Comparison of ENCODE assay signal across 8 mouse cellular contexts in genomic region chr2:17730648-17730956, GRCm38 (mm10). TPM values are rescaled to one million over a fixed set of nuclear protein-coding genes. Genes with fewer than 3 reads are reported as not detected.
DNase-seq lines count a peak whose midpoint lies in the region; ATAC-seq and TF ChIP-seq lines count a peak whose summit lies in the region.

No protein-coding gene starts in this region.

- no peaks in the 10 kb centered on the region for H3K9me3 ChIP-seq in limb, embryonic 10.5 days (replicated peaks)
- H3K9me3 ChIP-seq in stomach, embryonic 14.5 days (ENCODE audit: control insufficient read depth, low read depth, low read length): no peaks in the 10 kb centered on the region

- no peaks in the 10 kb centered on the region; the same call in 1 of the 2 replicates for H3K4me1 ChIP-seq in heart, adult 2 months (ENCODE audit: control insufficient read depth, insufficient read depth, low read length)
- H3K4me1 ChIP-seq in spleen, adult 2 months (ENCODE audit: control insufficient read depth, insufficient read depth, insufficient read length): no peaks in the 10 kb centered on the region
- H3K4me1 ChIP-seq in limb, embryonic 10.5 days: peaks cover 24% of the 10 kb centered on the region
- H3K4me1 ChIP-seq in stomach, embryonic 14.5 days (ENCODE audit: control insufficient read depth, insufficient read depth, low read length): peaks cover 11% of the 10 kb centered on the region; the same call in 1 of the 2 replicates

- TF ChIP-seq CTCF in heart, adult 2 months (IDR thresholded peaks at IDR 0.05): no peak
- no peak for TF ChIP-seq CTCF in spleen, adult 2 months (IDR thresholded peaks at IDR 0.05; ENCODE audit: extremely low read depth, insufficient read depth, insufficient read length, insufficient replicate concordance)

- 2% methylated on average over 20 of the region's 20 CpGs for whole genome bisulfite sequencing in heart, adult 2 months
- 3% methylated on average over 20 of the region's 20 CpGs for WGBS in spleen, adult 2 months
- WGBS in limb, embryonic 10.5 days: under 1% methylated on average over 20 of the region's 20 CpGs
- under 1% methylated on average over 20 of the region's 20 CpGs for WGBS in stomach, embryonic 14.5 days

- H3K36me3 ChIP-seq in heart, adult 2 months (ENCODE audit: control insufficient read depth, insufficient read depth, low read length): no peaks in the 10 kb centered on the region
- H3K36me3 ChIP-seq in spleen, adult 2 months (ENCODE audit: control insufficient read depth, insufficient read depth, low read length): no peaks in the 10 kb centered on the region
- H3K36me3 ChIP-seq in limb, embryonic 10.5 days: no peaks in the 10 kb centered on the region
- H3K36me3 ChIP-seq in stomach, embryonic 14.5 days (ENCODE audit: control insufficient read depth, insufficient read depth, low read length): no peaks in the 10 kb centered on the region

- H3K4me2 ChIP-seq in stomach, embryonic 14.5 days (replicated peaks; ENCODE audit: low read depth, low read length): peak overlapping the region; percentile 99

- no peak for DNase-seq in heart, adult 2 months
- no peak for DNase-seq in heart, adult 9 months (ENCODE audit: low spot score in 2 of 2)
- no peak for DNase-seq in spleen, adult 2 months (ENCODE audit: low read depth in 1 of 2, low spot score in 2 of 2)
- no peak for DNase-seq in spleen, postnatal 14 days (ENCODE audit: low spot score in 2 of 2)
- no peak for DNase-seq in limb, embryonic 10.5 days (ENCODE audit: low spot score)
- no peak for DNase-seq in kidney, adult 9 months
- DNase-seq in left cerebral cortex, postnatal 4 days: no peak

- no peak for TF ChIP-seq EP300 in heart, adult 2 months (IDR thresholded peaks at IDR 0.05; ENCODE audit: insufficient read depth, low read depth, low read length)

- H3K27ac ChIP-seq in heart, adult 2 months: peak overlapping the region; percentile 24; the same call in 1 of the 2 replicates
- H3K27ac ChIP-seq in spleen, adult 2 months (ENCODE audit: insufficient read depth, low read length): no peak overlapping the region
- H3K27ac ChIP-seq in limb, embryonic 10.5 days: peak overlapping the region; percentile 77
- H3K27ac ChIP-seq in stomach, embryonic 14.5 days (ENCODE audit: low read length): no peak overlapping the region

- H3K9ac ChIP-seq in heart, adult 2 months (ENCODE audit: low read depth, low read length): peak overlapping the region; percentile 73
- no peak overlapping the region; the same call in 1 of the 2 replicates for H3K9ac ChIP-seq in stomach, embryonic 14.5 days (replicated peaks; ENCODE audit: low read depth, low read length)

- no peaks in the 10 kb centered on the region for H3K79me2 ChIP-seq in heart, adult 2 months (replicated peaks; ENCODE audit: control insufficient read depth, insufficient read depth, low read length)

- peak; percentile 33; the same call in 1 of the 2 replicates for ATAC-seq in stomach, embryonic 14.5 days (ENCODE audit: insufficient number of reproducible peaks, insufficient read depth, low FRiP score, low read depth)

- TF ChIP-seq POLR2A in heart, adult 2 months (IDR thresholded peaks at IDR 0.05; ENCODE audit: insufficient read depth, low read depth, low read length): no peak
- TF ChIP-seq POLR2A in spleen, adult 2 months (IDR thresholded peaks at IDR 0.05; ENCODE audit: low read depth, low read length): no peak

- peaks cover 11% of the 10 kb centered on the region for H3K27me3 ChIP-seq in heart, adult 2 months (ENCODE audit: control insufficient read depth, insufficient read depth, low read length)
- peaks cover 8% of the 10 kb centered on the region for H3K27me3 ChIP-seq in spleen, adult 2 months (ENCODE audit: control insufficient read depth, insufficient read depth, low read length)
- H3K27me3 ChIP-seq in limb, embryonic 10.5 days (ENCODE audit: low read depth, poor library complexity, severe bottlenecking): peaks cover 54% of the 10 kb centered on the region
- 0 out of 2 replicates have a peak, but pooled peaks cover 17% of the 10 kb centered on the region for H3K27me3 ChIP-seq in stomach, embryonic 14.5 days (ENCODE audit: control insufficient read depth, insufficient read depth, low read length)

- intact Hi-C loops in heart, adult 2 months (cut with DNase I): no loop called here
- intact Hi-C loops in left cerebral cortex, postnatal 4 days (cut with DNase I): loop anchor here (5.0 to 10.0 kb wide), 3 partner anchors 73 to 306 kb away; no protein-coding TSS in a partner anchor

- peak overlapping the region; percentile 54 for H3K4me3 ChIP-seq in heart, adult 2 months
- peak overlapping the region; percentile 43 for H3K4me3 ChIP-seq in spleen, adult 2 months (ENCODE audit: extremely low read depth, insufficient read depth, insufficient read length)
- H3K4me3 ChIP-seq in limb, embryonic 10.5 days: peak overlapping the region; percentile 73
- peak overlapping the region; percentile 54 for H3K4me3 ChIP-seq in stomach, embryonic 14.5 days (ENCODE audit: low read depth, low read length)

RNA-seq across cellular contexts. Expression of gene Nebl, which starts 0.7 kb away (rescaled TPM):
- 100 to 1,000 TPM; 304 to 335 TPM for total RNA-seq in heart, adult 2 months (2021)
- 152 and 258 TPM in 2 replicates for polyA plus RNA-seq in heart, adult 2 months (2012; rRNA removed)
- 6.5 and 7.3 TPM in 2 replicates for polyA plus RNA-seq in spleen, adult 2 months (2012; rRNA removed)
- 2.3 and 4.7 TPM in 2 replicates for polyA plus RNA-seq in limb, embryonic 10.5 days (2016; fragmentation: Nextera tagmentation; extraction: Ambion mirVana)
- polyA plus RNA-seq in stomach, embryonic 14.5 days (2014; fragmentation: Nextera tagmentation; extraction: Ambion mirVana): 3.5 and 3.8 TPM in 2 replicates
- 10 to 100 TPM; 28.1 to 36.5 TPM for total RNA-seq in left cerebral cortex, postnatal 4 days (2021)

Comparison
In these comparisons a context has a peak if more than half of its experiments do, and no peak if none do; other contexts are left out.
1. H3K27ac ChIP-seq: peak in heart, adult 2 months (single experiment) and limb, embryonic 10.5 days (single experiment); none in spleen, adult 2 months (single experiment) and stomach, embryonic 14.5 days (single experiment).
2. RNA of gene Nebl, which starts 0.7 kb away (polyA plus RNA-seq): 152 to 258 TPM in heart, adult 2 months; 6.5 to 7.3 TPM in spleen, adult 2 months, 2.3 to 4.7 TPM in limb, embryonic 10.5 days and 3.5 to 3.8 TPM in stomach, embryonic 14.5 days; every median in the first group is over 10 times any median in the second.
3. Peak in every context shown above with its lines, with median percentiles within 50 percentile points of each other: H3K4me3 ChIP-seq.